Mouse (Mus musculus): ENCODE measurements around the gene Mybpc2.

DNA sequence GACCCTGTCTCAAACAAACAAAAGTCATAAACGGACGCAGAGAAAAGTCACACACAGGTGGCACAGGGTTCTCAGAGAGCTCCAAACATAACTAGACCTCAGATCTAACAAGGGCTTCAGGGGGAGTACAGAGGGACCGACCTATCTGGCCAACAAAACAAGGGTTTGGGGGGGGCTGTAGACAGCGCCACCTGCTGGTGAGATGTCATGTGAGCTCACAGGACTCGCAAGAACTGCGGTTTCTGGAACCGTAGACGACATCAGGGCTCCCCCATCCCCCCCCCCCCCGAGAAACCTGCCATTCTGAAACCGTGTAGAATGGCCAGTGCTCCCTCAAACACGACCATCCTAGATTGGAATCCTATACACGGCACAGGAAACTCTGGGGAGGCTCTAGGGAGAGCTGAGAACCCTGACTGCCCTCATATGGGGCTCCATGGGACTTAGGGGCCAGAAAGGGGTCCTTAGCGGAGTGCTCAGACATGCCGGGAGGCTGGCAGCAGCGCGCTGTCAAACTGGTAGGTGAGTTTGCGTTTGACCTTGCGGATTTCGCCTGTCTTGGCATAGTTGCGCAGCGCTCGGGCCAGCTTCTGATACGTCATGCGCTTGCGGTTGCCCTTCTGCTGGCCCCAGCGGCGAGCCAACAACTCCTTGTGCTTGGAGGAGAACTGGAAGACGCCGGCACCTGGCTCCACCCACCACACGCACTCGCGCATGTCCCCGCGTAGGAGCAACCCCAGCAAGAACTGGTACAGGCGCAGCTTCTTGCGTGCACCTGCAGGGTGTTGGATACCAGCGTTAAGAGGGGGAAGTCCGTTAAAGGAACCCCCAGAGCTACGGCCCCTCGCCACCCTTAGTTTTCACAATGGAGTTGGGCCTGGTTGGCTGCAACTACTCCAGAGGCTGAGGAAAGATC is 3.3 kb upstream of the Mybpc2 start:
- TF ChIP-seq USF2 (conservative IDR thresholded peaks at IDR 0.05; ENCODE audit: low read depth, low read length) (no peak), NRF1 (IDR thresholded peaks at IDR 0.05; ENCODE audit: low read depth, low read length) (peak; percentile 83), POLR2A (IDR thresholded peaks at IDR 0.05; ENCODE audit: low read depth, low read length) (peak; percentile 29), USF1 (IDR thresholded peaks at IDR 0.05; ENCODE audit: low read depth, low read length) (no peak), EP300 (IDR thresholded peaks at IDR 0.05; ENCODE audit: low read length) (no peak), TBP (conservative IDR thresholded peaks at IDR 0.05; ENCODE audit: low read depth, low read length) (no peak), ELF1 (IDR thresholded peaks at IDR 0.05; ENCODE audit: low read depth, low read length) (no peak), SMC3 (IDR thresholded peaks at IDR 0.05; ENCODE audit: low read depth, low read length) (peak; percentile 34; the same call in 1 of the 2 replicates), E2F4 (IDR thresholded peaks at IDR 0.05; ENCODE audit: insufficient replicate concordance, low read depth, low read length) (no peak), ETS1 (conservative IDR thresholded peaks at IDR 0.05; ENCODE audit: low read depth, low read length) (0 out of 2 replicates have a peak, but pooled peaks have one; percentile 46), CTCF (conservative IDR thresholded peaks at IDR 0.05 in 1 of 2, IDR thresholded peaks at IDR 0.05 in 1 of 2; ENCODE audit: low read depth in 2 of 2, low read length in 2 of 2) (peak; percentile 46 to 66)
